Mouse (Mus musculus): ENCODE data around the gene Pabpc4. TPM values are rescaled to one million over a fixed set of nuclear protein-coding genes. Genes with fewer than 3 reads are reported as not detected.

Gene Pabpc4
- polyA plus RNA-seq, 1 experiment = 175 TPM

GRCm38 (mm10) chr4:123343471-123343789, 81.3 kb downstream of the Pabpc4 start:
- TF ChIP-seq MYOD1 (IDR thresholded peaks at IDR 0.05; ENCODE audit: control insufficient read depth, insufficient read length, low read depth) (no peak), FOSL1 (IDR thresholded peaks at IDR 0.05; ENCODE audit: insufficient read depth, low read length, poor library complexity, severe bottlenecking) (no peak), CTCF (IDR thresholded peaks at IDR 0.05; ENCODE audit: control insufficient read depth, insufficient read depth, insufficient read length) (no peak), MYOG (IDR thresholded peaks at IDR 0.05; ENCODE audit: control insufficient read depth, extremely low read depth, insufficient read length) (no peak), USF1 (IDR thresholded peaks at IDR 0.05; ENCODE audit: low read depth) (no peak), CEBPB (IDR thresholded peaks at IDR 0.05; ENCODE audit: low read depth) (no peak), MAX (IDR thresholded peaks at IDR 0.05) (no peak)
- Histone ChIP-seq H3ac (ENCODE audit: control insufficient read depth, insufficient read length, low read depth) (no peak overlapping the region), H3K4me3 (ENCODE audit: insufficient read depth, poor library complexity, severe bottlenecking) (no peak overlapping the region), H3K79me3 (ENCODE audit: low read depth) (no peaks in the 10 kb centered on the region), H3K79me2 (ENCODE audit: control insufficient read depth, insufficient read depth) (no peaks in the 10 kb centered on the region), H3K36me3 (ENCODE audit: control insufficient read depth, insufficient read depth) (peaks cover under 1% of the 10 kb centered on the region), H3K27me3 (ENCODE audit: control insufficient read depth, insufficient read depth, insufficient read length) (no peaks in the 10 kb centered on the region)

Other genes with a start within 250 kb of the Pabpc4 start
- 6.3 TPM for gene Trit1, start 245.8 kb upstream of the Pabpc4 start, polyA plus RNA-seq (2012; fragmentation: generic; extraction: Trizol)
- not detected for gene Bmp8b, start 157.2 kb upstream of the Pabpc4 start, polyA plus RNA-seq (2012; fragmentation: generic; extraction: Trizol)
- gene Oxct2b, start 146.1 kb upstream of the Pabpc4 start, polyA plus RNA-seq (2012; fragmentation: generic; extraction: Trizol) = not detected
- 86.2 TPM for gene Ppie, start 122.4 kb upstream of the Pabpc4 start, polyA plus RNA-seq (2012; fragmentation: generic; extraction: Trizol)
- not detected for gene Hpcal4, start 79.1 kb upstream of the Pabpc4 start, polyA plus RNA-seq (2012; fragmentation: generic; extraction: Trizol)
- not detected for gene Nt5c1a, start 60.8 kb upstream of the Pabpc4 start, polyA plus RNA-seq (2012; fragmentation: generic; extraction: Trizol)
- 0.61 TPM for gene Heyl, start 28.8 kb upstream of the Pabpc4 start, polyA plus RNA-seq (2012; fragmentation: generic; extraction: Trizol)
- 0.05 TPM for gene Oxct2a, start 61.3 kb downstream of the Pabpc4 start, polyA plus RNA-seq (2012; fragmentation: generic; extraction: Trizol)
- gene Bmp8a, start 80.9 kb downstream of the Pabpc4 start, polyA plus RNA-seq (2012; fragmentation: generic; extraction: Trizol) = 0.14 TPM

All from C2C12 (cell line).